Mouse (Mus musculus): Measurements from ENCODE around the gene Aifm2. TPM values are rescaled to one million over a fixed set of nuclear protein-coding genes. Genes with fewer than 3 reads are reported as not detected.
A peak's percentile ranks its signal among the peaks of the same experiment; 100 is the strongest.

Aifm2 gene
- polyA plus RNA-seq, 1 experiment, result not detected

DNA sequence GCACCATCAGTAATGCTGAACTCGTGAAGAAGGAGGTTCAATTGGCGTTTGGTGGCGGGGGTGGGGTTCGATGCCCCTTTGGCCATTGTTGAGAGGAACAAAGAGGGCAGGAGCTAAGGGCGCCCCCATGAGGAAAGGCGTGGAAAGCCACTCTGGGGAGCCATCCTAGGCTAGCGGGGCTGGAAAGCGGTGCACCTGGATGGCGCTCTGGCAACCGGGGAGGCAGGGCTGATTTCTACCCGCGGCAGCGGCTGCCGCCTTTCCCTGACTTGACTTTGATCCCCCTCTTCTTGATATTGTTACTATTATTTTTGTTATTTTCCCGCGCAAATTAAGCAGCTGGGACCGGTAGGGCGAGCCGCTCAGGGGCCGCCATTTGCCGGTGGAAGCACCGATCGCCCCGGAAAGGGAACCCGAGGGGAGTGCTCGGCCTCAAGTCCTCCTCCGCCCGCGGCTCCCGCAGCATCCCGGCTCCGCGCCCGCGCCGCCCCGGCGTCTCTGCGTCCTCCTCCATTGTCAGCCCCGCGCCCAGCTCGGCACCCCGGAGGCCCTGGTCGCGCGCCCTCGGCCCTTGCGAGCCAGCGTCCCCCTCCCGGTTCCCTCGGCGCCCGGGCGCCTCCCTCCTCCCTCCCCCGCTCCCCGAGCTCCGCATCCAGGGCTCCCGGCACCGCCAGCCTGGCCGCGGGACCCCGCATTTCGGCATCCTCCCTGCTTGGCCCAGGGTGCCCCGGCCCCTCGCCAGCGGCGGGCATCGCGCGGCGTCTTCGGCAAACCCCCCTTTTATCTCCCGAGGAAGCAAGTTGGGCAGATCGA lies 67.9 kb downstream of the Aifm2 start:
- peak overlapping the region; percentile 78 for H3K4me3 ChIP-seq (ENCODE audit: insufficient read depth, low read depth, low read length)
- H3K4me1 ChIP-seq (ENCODE audit: control insufficient read depth, insufficient read depth, low read length), result peaks cover 11% of the 10 kb centered on the region
- WGBS, result under 1% methylated on average over 73 of the region's 74 CpGs
- H3K27ac ChIP-seq (ENCODE audit: insufficient read depth, low read depth, low read length), result peak overlapping the region; percentile 93
- TF ChIP-seq POLR2A (IDR thresholded peaks at IDR 0.05; ENCODE audit: insufficient read depth, low read depth, low read length), result peak; percentile 19; the same call in 1 of the 2 replicates
- TF ChIP-seq CTCF (IDR thresholded peaks at IDR 0.05; ENCODE audit: insufficient read depth, low read depth, low read length), result peak; percentile 76; the same call in 1 of the 2 replicates

DNA sequence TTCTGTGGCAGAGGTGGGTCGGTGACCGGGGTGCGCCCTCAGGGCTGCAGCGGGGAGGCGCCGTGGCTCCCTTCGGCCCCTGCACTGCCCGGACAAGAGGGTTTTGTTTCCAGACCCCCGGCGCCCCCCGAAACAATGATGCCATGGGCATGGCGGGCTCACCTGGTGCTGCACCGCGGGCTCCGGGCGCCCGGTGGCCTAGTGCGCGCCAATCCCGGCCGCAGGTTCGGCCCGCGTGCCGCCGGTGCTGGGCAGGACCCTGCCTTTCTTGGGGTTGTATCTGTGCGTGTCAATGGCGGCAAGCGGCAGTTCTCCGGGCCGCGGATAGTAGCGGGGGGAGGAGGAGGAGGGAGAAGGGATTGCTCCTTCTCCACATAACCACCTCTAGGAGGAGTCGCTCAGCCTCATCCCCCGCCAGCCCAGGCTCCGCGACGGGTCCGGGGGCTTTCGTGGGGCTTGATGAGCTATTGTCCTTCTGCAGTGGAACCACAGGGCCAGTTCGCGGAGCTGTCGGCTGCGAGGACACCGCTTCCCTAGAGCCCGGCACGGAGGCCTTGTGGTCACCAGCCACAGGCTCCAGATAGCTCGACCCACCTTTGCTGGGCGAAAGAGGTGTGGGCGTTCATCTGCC lies 68.7 kb downstream of the Aifm2 start, which contains the start of gene H2afy2:
Gene H2afy2, minus strand, starts transcription at position 527 of the 631 bp plus-strand sequence.
- TF ChIP-seq POLR2A (IDR thresholded peaks at IDR 0.05; ENCODE audit: insufficient read depth, low read depth, low read length) (peak; percentile 31; the same call in 1 of the 2 replicates), CTCF (IDR thresholded peaks at IDR 0.05; ENCODE audit: insufficient read depth, low read depth, low read length) (no peak)
- peaks cover 11% of the 10 kb centered on the region for H3K4me1 ChIP-seq (ENCODE audit: control insufficient read depth, insufficient read depth, low read length)
- peak within 1 kb of the TSS; percentile 93 for H3K27ac ChIP-seq (ENCODE audit: insufficient read depth, low read depth, low read length)
- WGBS, result under 1% methylated on average over 50 of the region's 50 CpGs
- peak within 1 kb of the TSS; percentile 78 for H3K4me3 ChIP-seq (ENCODE audit: insufficient read depth, low read depth, low read length)

DNA sequence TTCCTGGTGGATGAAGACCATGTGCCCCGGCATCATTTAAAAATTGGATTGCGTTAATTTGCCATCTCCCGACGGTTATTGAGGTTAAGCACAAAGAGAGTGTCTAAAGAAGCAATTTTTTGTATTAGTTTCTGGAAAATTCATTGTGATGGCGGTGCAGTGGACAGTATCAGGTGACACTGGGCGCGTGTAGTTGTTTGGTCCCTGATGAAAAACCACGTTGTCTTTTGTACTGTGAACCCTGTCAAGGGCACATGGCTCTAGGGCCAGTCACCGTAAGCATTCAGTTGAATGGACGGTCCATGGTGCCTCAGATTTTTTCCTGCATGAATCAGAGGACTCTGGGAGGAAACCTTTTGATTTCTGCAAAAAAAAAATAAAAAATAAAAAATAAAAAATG lies 69.4 kb downstream of the Aifm2 start:
- H3K4me1 ChIP-seq (ENCODE audit: control insufficient read depth, insufficient read depth, low read length), result peaks cover 11% of the 10 kb centered on the region
- TF ChIP-seq POLR2A (IDR thresholded peaks at IDR 0.05; ENCODE audit: insufficient read depth, low read depth, low read length), result no peak
- peak overlapping the region; percentile 93 for H3K27ac ChIP-seq (ENCODE audit: insufficient read depth, low read depth, low read length)
- WGBS, result 29% methylated on average over 10 of the region's 10 CpGs
- H3K4me3 ChIP-seq (ENCODE audit: insufficient read depth, low read depth, low read length), result peak overlapping the region; percentile 78

DNA sequence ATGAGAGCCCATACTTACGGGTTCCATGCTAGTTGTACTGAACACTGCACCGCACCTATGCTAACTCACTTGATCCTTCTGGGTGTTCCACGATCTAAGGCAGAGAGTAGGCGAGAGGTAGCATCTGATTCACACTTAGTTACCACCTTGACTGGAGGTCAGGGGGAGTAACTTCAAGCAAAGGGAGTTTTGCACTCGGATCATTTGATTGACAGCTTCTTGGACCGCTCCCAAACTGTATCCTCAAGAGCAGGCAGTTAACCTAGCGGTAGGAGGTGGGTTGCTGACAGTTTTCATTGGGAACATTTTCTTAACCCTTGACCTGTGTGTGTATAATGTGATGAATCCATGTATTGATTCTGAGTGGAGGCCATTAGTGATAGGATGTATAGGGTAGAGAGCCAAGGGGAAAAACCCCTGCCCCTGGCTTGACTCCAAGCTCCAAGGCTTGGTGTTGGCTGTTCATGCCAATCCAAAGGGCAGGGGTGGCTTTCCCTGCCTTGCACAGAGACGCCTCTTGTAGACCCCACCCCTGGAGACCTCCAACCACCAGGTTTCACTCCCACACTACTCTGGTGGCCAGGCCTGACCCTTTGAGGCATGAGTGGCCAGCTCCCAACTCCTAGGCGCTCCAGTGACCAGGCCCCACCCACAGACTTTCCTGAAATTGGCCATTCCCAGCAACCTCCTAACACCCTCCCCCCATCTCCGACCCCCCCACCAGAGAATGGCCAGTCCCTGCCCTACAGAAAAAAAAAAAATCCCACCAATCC lies 72.7 kb downstream of the Aifm2 start:
- Histone ChIP-seq H3K27ac (ENCODE audit: insufficient read depth, low read depth, low read length) (no peak overlapping the region), H3K4me1 (ENCODE audit: control insufficient read depth, insufficient read depth, low read length) (peaks cover 2% of the 10 kb centered on the region), H3K4me3 (ENCODE audit: insufficient read depth, low read depth, low read length) (no peak overlapping the region)
- TF ChIP-seq POLR2A (IDR thresholded peaks at IDR 0.05; ENCODE audit: insufficient read depth, low read depth, low read length) (no peak), CTCF (IDR thresholded peaks at IDR 0.05; ENCODE audit: insufficient read depth, low read depth, low read length) (no peak)
- 77% methylated on average over 10 of the region's 10 CpGs for WGBS

DNA sequence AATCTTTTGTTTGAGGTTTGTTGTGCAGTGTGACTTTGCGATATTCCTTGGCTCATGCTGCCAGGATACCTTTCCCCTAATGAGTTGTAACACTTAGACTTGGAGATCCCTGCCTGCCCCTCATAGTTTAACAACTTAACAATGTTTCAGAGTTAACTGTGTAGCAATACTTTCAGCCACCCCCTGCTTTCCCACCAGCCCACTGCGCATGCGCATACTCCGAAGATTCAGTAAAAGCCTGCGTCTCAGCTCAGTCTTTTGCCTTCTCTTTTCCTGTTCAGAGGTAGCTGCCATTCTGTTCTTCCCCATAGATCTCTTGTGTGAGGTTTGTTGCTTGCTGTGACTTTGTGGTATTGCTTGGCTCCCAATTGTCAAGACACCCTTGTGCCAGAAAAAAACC lies 73.4 kb downstream of the Aifm2 start:
- H3K27ac ChIP-seq (ENCODE audit: insufficient read depth, low read depth, low read length), result no peak overlapping the region
- TF ChIP-seq POLR2A (IDR thresholded peaks at IDR 0.05; ENCODE audit: insufficient read depth, low read depth, low read length), result no peak
- no peak for TF ChIP-seq CTCF (IDR thresholded peaks at IDR 0.05; ENCODE audit: insufficient read depth, low read depth, low read length)
- whole genome bisulfite sequencing, result 96% methylated on average over 5 of the region's 5 CpGs
- no peak overlapping the region for H3K4me3 ChIP-seq (ENCODE audit: insufficient read depth, low read depth, low read length)
- peaks cover 2% of the 10 kb centered on the region for H3K4me1 ChIP-seq (ENCODE audit: control insufficient read depth, insufficient read depth, low read length)

Other genes with a start within 250 kb of the Aifm2 start
- gene Lrrc20, start 239.5 kb upstream of the Aifm2 start, polyA plus RNA-seq (2012; ENCODE audit: insufficient read depth, insufficient read length, low replicate concordance, missing spikeins), result not detected in 2 replicates
- gene Npffr1, start 119.8 kb upstream of the Aifm2 start, polyA plus RNA-seq (2012; ENCODE audit: insufficient read depth, insufficient read length, low replicate concordance, missing spikeins), result 173,703 TPM in 1 of 2 replicates, not detected in the other
- not detected in 2 replicates for gene Ppa1, start 66.7 kb upstream of the Aifm2 start, polyA plus RNA-seq (2012; ENCODE audit: insufficient read depth, insufficient read length, low replicate concordance, missing spikeins)
- gene Sar1a, start 35.0 kb upstream of the Aifm2 start, polyA plus RNA-seq (2012; ENCODE audit: insufficient read depth, insufficient read length, low replicate concordance, missing spikeins), result 703 TPM in 1 of 2 replicates, not detected in the other
- gene Tysnd1, start 19.7 kb upstream of the Aifm2 start, polyA plus RNA-seq (2012; ENCODE audit: insufficient read depth, insufficient read length, low replicate concordance, missing spikeins), result not detected in 2 replicates
- gene H2afy2, start 68.9 kb downstream of the Aifm2 start, polyA plus RNA-seq (2012; ENCODE audit: insufficient read depth, insufficient read length, low replicate concordance, missing spikeins), result not detected in 2 replicates